Mouse (Mus musculus) forebrain, embryonic 16.5 days (tissue): ENCODE measurements around the gene Spata33. TPM values are rescaled to one million over a fixed set of nuclear protein-coding genes. Genes with fewer than 3 reads are reported as not detected.

Source experiments
- ATAC-seq: fragments of 200-750 bp; cut with Nextera tagmentation; 2 replicates; pipeline ENCODE4 v1.8.0; 2017; ENCODE audit warnings: mild to moderate bottlenecking, moderate library complexity
- H3K27ac ChIP-seq: fragments of 300-500 bp; sonication (generic); 2 replicates; pipeline ENCODE4 v1.5.1; 2014; ENCODE audit warnings: low read length, control low read depth
- H3K27me3 ChIP-seq: fragments of 300-500 bp; sonication (generic); replicated peaks from 2 replicates; pipeline ENCODE4 v1.6.1; 2014; ENCODE audit warnings: low read length; ENCODE audit not compliant: control insufficient read depth, insufficient read depth
- H3K36me3 ChIP-seq: fragments of 300-500 bp; sonication (generic); 2 replicates; pipeline ENCODE4 v1.6.1; 2014; ENCODE audit not compliant: control insufficient read depth, insufficient read depth
- H3K4me1 ChIP-seq: fragments of 300-500 bp; sonication (generic); replicated peaks from 2 replicates; pipeline ENCODE4 v1.6.1; 2014; ENCODE audit warnings: low read length; ENCODE audit not compliant: control insufficient read depth, insufficient read depth
- H3K4me2 ChIP-seq: fragments of 300-500 bp; sonication (generic); 2 replicates; pipeline ENCODE4 v1.6.1; 2014; ENCODE audit warnings: mild to moderate bottlenecking, low read length, control low read depth
- H3K4me3 ChIP-seq: fragments of 300-500 bp; sonication (generic); replicated peaks from 2 replicates; pipeline ENCODE4 v1.5.1; 2014; ENCODE audit warnings: mild to moderate bottlenecking, low read length, control low read depth
- H3K9ac ChIP-seq: fragments of 300-500 bp; sonication (generic); replicated peaks from 2 replicates; pipeline ENCODE4 v1.6.1; 2014; ENCODE audit warnings: low read depth, low read length, control low read depth
- H3K9me3 ChIP-seq: fragments of 300-500 bp; sonication (generic); 2 replicates; pipeline ENCODE4 v1.6.1; 2016; ENCODE audit warnings: low read length; ENCODE audit not compliant: control insufficient read depth
- WGBS: fragments of 180-500 bp; shearing (Covaris S2); extraction: QIAGEN DNeasy Blood & Tissue Kit; methylation state at CpG from one replicate; pipeline ENCODE4 v1.1.7; 2014; 5-methylcytosine and 5-hydroxymethylcytosine counted together
- polyA plus RNA-seq: library from polyadenylated mRNA; unstranded; fragments of >200 nt; fragmentation: Nextera tagmentation; extraction: Ambion mirVana; gene quantifications from 2 replicates; pipeline ENCODE4 v1.2.1, GENCODE M21; 2015

Spata33 gene
- polyA plus RNA-seq, 1 experiment from 2014 or later: 6.3 TPM

DNA sequence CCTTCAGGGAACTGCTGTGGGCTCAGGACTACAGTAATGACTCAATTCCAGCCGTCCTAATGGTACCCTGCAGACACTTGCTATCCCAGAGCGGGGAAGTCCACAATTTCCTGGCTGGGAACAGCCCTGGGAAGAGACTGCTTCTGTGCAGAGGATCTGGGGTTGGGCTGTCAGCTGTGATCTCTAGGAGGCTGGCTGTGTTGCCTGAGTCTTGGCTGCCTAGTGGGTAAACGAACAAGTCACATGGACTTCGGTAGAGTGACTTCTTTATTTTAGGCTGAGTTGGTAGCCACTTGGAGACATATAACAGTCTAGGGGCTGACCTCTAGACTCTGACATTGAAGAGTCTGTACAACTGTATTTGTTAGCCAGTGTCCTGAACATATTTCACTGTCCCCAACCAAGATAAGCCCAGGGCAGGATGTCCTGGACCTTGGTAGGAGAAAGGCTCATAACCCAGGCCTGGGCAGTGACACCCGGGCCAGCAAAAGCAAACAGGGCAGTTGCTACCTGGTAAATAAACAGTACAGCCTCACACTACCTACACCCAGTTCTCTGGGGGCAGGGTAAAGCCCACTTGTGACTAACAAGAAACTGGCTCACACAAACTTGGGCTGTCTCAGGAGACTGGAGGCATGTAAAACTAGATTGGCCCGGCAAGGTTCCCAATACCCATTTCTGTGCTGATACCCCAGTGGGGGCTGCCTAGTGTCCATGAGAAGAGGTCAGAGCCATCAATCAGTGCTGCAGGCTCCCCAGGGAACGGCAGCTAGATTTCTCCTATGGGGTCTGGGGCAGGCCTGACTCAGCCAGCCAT lies 29.7 kb downstream of the Spata33 start:
- no peak overlapping the region for H3K4me2 ChIP-seq
- no peak overlapping the region for H3K4me3 ChIP-seq
- no peaks in the 10 kb centered on the region for H3K27me3 ChIP-seq
- no peak for ATAC-seq
- peaks cover 14% of the 10 kb centered on the region for H3K36me3 ChIP-seq
- no peak overlapping the region for H3K27ac ChIP-seq
- no peak overlapping the region for H3K9ac ChIP-seq
- no peaks in the 10 kb centered on the region for H3K9me3 ChIP-seq
- WGBS: 91% methylated on average over 7 of the region's 7 CpGs
- no peaks in the 10 kb centered on the region for H3K4me1 ChIP-seq

DNA sequence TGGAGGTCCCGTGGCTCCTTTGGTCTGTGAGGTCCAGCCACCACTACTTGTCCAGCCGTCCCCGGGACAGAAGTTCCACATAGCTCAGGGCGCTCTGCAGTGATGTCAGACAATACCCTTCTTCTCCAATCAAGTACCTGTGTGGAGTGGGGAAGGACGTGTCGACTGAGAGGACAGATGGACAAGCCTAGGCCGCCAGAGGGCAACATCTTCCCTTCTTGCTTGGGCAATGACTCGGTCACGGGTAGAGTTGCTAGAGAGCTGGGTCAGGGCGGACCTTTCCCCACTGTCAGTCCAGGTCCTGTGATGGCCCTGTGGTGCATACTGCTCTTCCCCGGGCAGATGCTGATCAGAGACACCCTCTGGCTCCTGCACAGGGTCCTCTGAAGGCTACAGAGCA lies 30.4 kb downstream of the Spata33 start:
- Histone ChIP-seq H3K4me2 (no peak overlapping the region), H3K9ac (no peak overlapping the region), H3K9me3 (no peaks in the 10 kb centered on the region), H3K36me3 (peaks cover 20% of the 10 kb centered on the region), H3K4me3 (no peak overlapping the region), H3K27ac (no peak overlapping the region), H3K4me1 (no peaks in the 10 kb centered on the region), H3K27me3 (no peaks in the 10 kb centered on the region)
- 75% methylated on average over 11 of the region's 11 CpGs for WGBS
- ATAC-seq: no peak

GRCm38 (mm10) chr8:123244382-123244781 lies 31.8 kb downstream of the Spata33 start:
- Histone ChIP-seq H3K4me1 (no peaks in the 10 kb centered on the region), H3K36me3 (peaks cover 24% of the 10 kb centered on the region), H3K9me3 (no peaks in the 10 kb centered on the region), H3K27me3 (no peaks in the 10 kb centered on the region), H3K27ac (no peak overlapping the region), H3K4me2 (no peak overlapping the region), H3K9ac (no peak overlapping the region), H3K4me3 (no peak overlapping the region)
- WGBS: 98% methylated on average over 4 of the region's 4 CpGs
- no peak for ATAC-seq

DNA sequence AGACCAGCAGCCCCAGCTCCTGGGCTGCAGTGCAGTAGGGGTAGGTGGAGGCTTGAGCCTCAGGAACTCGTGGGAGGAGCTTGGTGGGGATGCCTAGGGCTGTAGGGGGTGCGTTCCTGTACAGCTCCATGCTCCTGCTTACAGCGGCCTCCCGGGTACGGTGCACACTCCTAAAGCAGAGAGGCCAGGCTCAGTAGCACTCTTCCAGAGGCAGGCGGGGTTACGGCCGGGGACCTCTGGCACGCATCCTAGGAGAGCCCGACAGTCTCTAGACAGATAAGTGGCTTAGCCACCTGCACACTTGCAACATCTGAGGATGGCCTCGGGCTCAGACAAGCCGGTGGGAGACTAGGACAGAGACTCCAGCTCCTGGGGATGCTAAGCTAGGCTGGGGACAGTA lies 32.9 kb downstream of the Spata33 start:
- peaks cover 24% of the 10 kb centered on the region for H3K36me3 ChIP-seq
- no peak overlapping the region for H3K27ac ChIP-seq
- no peaks in the 10 kb centered on the region for H3K9me3 ChIP-seq
- H3K4me1 ChIP-seq: no peaks in the 10 kb centered on the region
- no peak overlapping the region for H3K4me2 ChIP-seq
- H3K27me3 ChIP-seq: no peaks in the 10 kb centered on the region
- ATAC-seq: no peak
- H3K9ac ChIP-seq: no peak overlapping the region
- 92% methylated on average over 12 of the region's 12 CpGs for WGBS
- H3K4me3 ChIP-seq: no peak overlapping the region

- no peak overlapping the region for H3K27ac ChIP-seq
- H3K4me3 ChIP-seq: no peak overlapping the region
- H3K4me1 ChIP-seq: peaks cover 4% of the 10 kb centered on the region
- ATAC-seq: no peak
- H3K9ac ChIP-seq: no peak overlapping the region
- H3K27me3 ChIP-seq: no peaks in the 10 kb centered on the region
- H3K9me3 ChIP-seq: no peaks in the 10 kb centered on the region
- WGBS: over 99% methylated on average over 6 of the region's 6 CpGs
- peaks cover 24% of the 10 kb centered on the region for H3K36me3 ChIP-seq
- no peak overlapping the region for H3K4me2 ChIP-seq
These were observed 35.1 kb downstream of the Spata33 start for GRCm38 (mm10) chr8:123247748-123248147.

GRCm38 (mm10) chr8:123248596-123248995 lies 36.0 kb downstream of the Spata33 start:
- no peak for ATAC-seq
- H3K36me3 ChIP-seq: peaks cover 24% of the 10 kb centered on the region
- no peaks in the 10 kb centered on the region for H3K27me3 ChIP-seq
- no peak overlapping the region for H3K9ac ChIP-seq
- H3K4me2 ChIP-seq: no peak overlapping the region
- 97% methylated on average over 8 of the region's 8 CpGs for WGBS
- no peaks in the 10 kb centered on the region for H3K9me3 ChIP-seq
- H3K4me3 ChIP-seq: no peak overlapping the region
- peaks cover 11% of the 10 kb centered on the region for H3K4me1 ChIP-seq
- no peak overlapping the region for H3K27ac ChIP-seq

GRCm38 (mm10) chr8:123250940-123251339 lies 38.3 kb downstream of the Spata33 start:
- Histone ChIP-seq H3K9ac (no peak overlapping the region), H3K4me1 (peaks cover 24% of the 10 kb centered on the region), H3K9me3 (no peaks in the 10 kb centered on the region), H3K36me3 (peaks cover 17% of the 10 kb centered on the region), H3K4me2 (no peak overlapping the region), H3K27me3 (no peaks in the 10 kb centered on the region), H3K4me3 (no peak overlapping the region), H3K27ac (no peak overlapping the region)
- ATAC-seq: no peak
- WGBS: 97% methylated on average over 5 of the region's 5 CpGs

DNA sequence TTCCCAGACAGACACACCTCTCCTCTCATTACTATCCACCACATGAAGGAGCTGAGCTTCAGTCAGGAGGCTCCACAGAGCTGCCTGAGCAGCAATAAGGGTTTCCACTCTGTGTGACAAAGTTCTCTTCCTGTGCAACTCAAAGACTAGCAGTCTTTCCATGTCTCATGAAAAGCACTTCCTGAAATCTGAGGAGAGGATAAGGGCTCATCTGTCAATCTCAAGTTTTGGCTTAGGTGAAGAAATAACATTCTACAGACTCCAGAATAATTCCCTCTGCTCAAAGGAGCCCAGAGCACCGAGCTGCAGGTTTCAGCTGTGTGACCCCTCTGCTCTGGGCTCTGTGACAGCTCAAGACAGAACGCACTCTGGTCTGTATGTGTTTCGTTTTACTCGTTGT lies 40.3 kb downstream of the Spata33 start:
- Histone ChIP-seq H3K9ac (no peak overlapping the region; the same call in 1 of the 2 replicates), H3K9me3 (no peaks in the 10 kb centered on the region), H3K27ac (no peak overlapping the region), H3K4me1 (peaks cover 26% of the 10 kb centered on the region), H3K27me3 (no peaks in the 10 kb centered on the region), H3K4me3 (peak overlapping the region; percentile 78), H3K4me2 (peak overlapping the region; percentile 75), H3K36me3 (peaks cover 14% of the 10 kb centered on the region)
- WGBS: 46% methylated on average over 4 of the region's 4 CpGs
- no peak for ATAC-seq

- Histone ChIP-seq H3K9me3 (no peaks in the 10 kb centered on the region), H3K4me3 (peak overlapping the region; percentile 78), H3K27ac (peak overlapping the region; percentile 80), H3K27me3 (no peaks in the 10 kb centered on the region), H3K9ac (peak overlapping the region; percentile 92), H3K4me2 (peak overlapping the region; percentile 75), H3K36me3 (peaks cover 12% of the 10 kb centered on the region; the same call in 1 of the 2 replicates), H3K4me1 (peaks cover 26% of the 10 kb centered on the region)
- peak; percentile 68 for ATAC-seq
- WGBS: 0% methylated on average over 33 of the region's 40 CpGs
These were observed 40.9 kb downstream of the Spata33 start for GRCm38 (mm10) chr8:123253451-123254098.
